Mouse (Mus musculus) stomach, embryonic 14.5 days (tissue): ENCODE results near the gene Ocel1. TPM values are rescaled to one million over a fixed set of nuclear protein-coding genes. Genes with fewer than 3 reads are reported as not detected.
A peak's percentile ranks its signal among the peaks of the same experiment; 100 is the strongest.

Experiments
- ATAC-seq: fragments of 200-750 bp; cut with Nextera tagmentation; 2 replicates; pipeline ENCODE4 v1.8.0; 2017; ENCODE audit warnings: low read depth, moderate TSS enrichment; ENCODE audit not compliant: insufficient number of reproducible peaks, insufficient read depth, low FRiP score
- H3K27ac ChIP-seq: fragments of 300-500 bp; sonication (generic); 2 replicates; pipeline ENCODE4 v1.5.1; 2014; ENCODE audit warnings: mild to moderate bottlenecking, low read length, moderate library complexity, mixed read lengths
- H3K27me3 ChIP-seq: fragments of 300-500 bp; sonication (generic); 2 replicates; pipeline ENCODE4 v1.6.1; 2014; ENCODE audit warnings: low read length, control low read depth, mixed read lengths; ENCODE audit not compliant: control insufficient read depth, insufficient read depth
- H3K36me3 ChIP-seq: fragments of 300-500 bp; sonication (generic); 2 replicates; pipeline ENCODE4 v1.6.1; 2014; ENCODE audit warnings: mild to moderate bottlenecking, control low read depth, low read length, moderate library complexity, mixed read lengths; ENCODE audit not compliant: control insufficient read depth, insufficient read depth
- H3K4me1 ChIP-seq: fragments of 300-500 bp; sonication (generic); 2 replicates; pipeline ENCODE4 v1.6.1; 2014; ENCODE audit warnings: low read length, control low read depth, mixed read lengths; ENCODE audit not compliant: control insufficient read depth, insufficient read depth
- H3K4me2 ChIP-seq: fragments of 300-500 bp; sonication (generic); replicated peaks from 2 replicates; pipeline ENCODE4 v1.6.1; 2014; ENCODE audit warnings: low read depth, low read length, control low read depth
- H3K4me3 ChIP-seq: fragments of 300-500 bp; sonication (generic); 2 replicates; pipeline ENCODE4 v1.5.1; 2014; ENCODE audit warnings: low read depth, low read length, control low read depth
- H3K9ac ChIP-seq: fragments of 300-500 bp; sonication (generic); replicated peaks from 2 replicates; pipeline ENCODE4 v1.6.1; 2014; ENCODE audit warnings: low read depth, mild to moderate bottlenecking, control low read depth, low read length, moderate library complexity, mixed read lengths
- H3K9me3 ChIP-seq: fragments of 300-500 bp; sonication (generic); 2 replicates; pipeline ENCODE4 v1.6.1; 2016; ENCODE audit warnings: low read depth, low read length, control low read depth; ENCODE audit not compliant: control insufficient read depth
- WGBS: fragments of 180-500 bp; shearing (Covaris S2); extraction: QIAGEN DNeasy Blood & Tissue Kit; methylation state at CpG from one replicate; pipeline ENCODE4 v1.1.7; 2014; 5-methylcytosine and 5-hydroxymethylcytosine counted together
- polyA plus RNA-seq: library from polyadenylated mRNA; unstranded; fragments of >200 nt; fragmentation: Nextera tagmentation; extraction: Ambion mirVana; gene quantifications from 2 replicates; pipeline ENCODE4 v1.2.1, GENCODE M21; 2014

Gene Ocel1
- polyA plus RNA-seq, 1 experiment from 2014 or later, result 3.8 TPM

GRCm38 (mm10) chr8:71383396-71383795, 12.3 kb downstream of the Ocel1 start:
- H3K9ac ChIP-seq, result no peak overlapping the region
- no peaks in the 10 kb centered on the region for H3K9me3 ChIP-seq
- ATAC-seq, result no peak
- H3K27ac ChIP-seq, result peak overlapping the region; percentile 94; the same call in 1 of the 2 replicates
- H3K4me1 ChIP-seq, result peaks cover 32% of the 10 kb centered on the region
- no peak overlapping the region for H3K4me2 ChIP-seq
- no peaks in the 10 kb centered on the region for H3K27me3 ChIP-seq
- H3K36me3 ChIP-seq, result no peaks in the 10 kb centered on the region; the same call in 1 of the 2 replicates
- no peak overlapping the region for H3K4me3 ChIP-seq
- 28% methylated on average over 12 of the region's 12 CpGs for WGBS

GRCm38 (mm10) chr8:71383860-71384259, 12.8 kb downstream of the Ocel1 start:
- no peaks in the 10 kb centered on the region for H3K9me3 ChIP-seq
- peaks cover 30% of the 10 kb centered on the region for H3K4me1 ChIP-seq
- H3K27ac ChIP-seq, result peak overlapping the region; percentile 94; the same call in 1 of the 2 replicates
- 50% methylated on average over 3 of the region's 3 CpGs for WGBS
- H3K9ac ChIP-seq, result no peak overlapping the region
- no peak overlapping the region for H3K4me2 ChIP-seq
- ATAC-seq, result no peak
- H3K36me3 ChIP-seq, result no peaks in the 10 kb centered on the region
- H3K4me3 ChIP-seq, result no peak overlapping the region
- no peaks in the 10 kb centered on the region for H3K27me3 ChIP-seq

GRCm38 (mm10) chr8:71385212-71385835, 14.2 kb downstream of the Ocel1 start:
- Histone ChIP-seq H3K9me3 (no peaks in the 10 kb centered on the region), H3K27ac (no peak overlapping the region), H3K9ac (no peak overlapping the region), H3K4me3 (no peak overlapping the region), H3K4me2 (no peak overlapping the region), H3K4me1 (peaks cover 15% of the 10 kb centered on the region), H3K27me3 (no peaks in the 10 kb centered on the region), H3K36me3 (no peaks in the 10 kb centered on the region)
- no peak for ATAC-seq
- WGBS, result 80% methylated on average over 12 of the region's 12 CpGs

GRCm38 (mm10) chr8:71388267-71388666, 17.2 kb downstream of the Ocel1 start:
- no peaks in the 10 kb centered on the region for H3K27me3 ChIP-seq
- no peak overlapping the region for H3K27ac ChIP-seq
- H3K9me3 ChIP-seq, result no peaks in the 10 kb centered on the region
- no peak for ATAC-seq
- no peaks in the 10 kb centered on the region for H3K36me3 ChIP-seq
- no peak overlapping the region for H3K9ac ChIP-seq
- H3K4me2 ChIP-seq, result no peak overlapping the region
- 59% methylated on average over 1 of the region's 1 CpGs for WGBS
- no peak overlapping the region for H3K4me3 ChIP-seq
- H3K4me1 ChIP-seq, result peaks cover 6% of the 10 kb centered on the region

DNA sequence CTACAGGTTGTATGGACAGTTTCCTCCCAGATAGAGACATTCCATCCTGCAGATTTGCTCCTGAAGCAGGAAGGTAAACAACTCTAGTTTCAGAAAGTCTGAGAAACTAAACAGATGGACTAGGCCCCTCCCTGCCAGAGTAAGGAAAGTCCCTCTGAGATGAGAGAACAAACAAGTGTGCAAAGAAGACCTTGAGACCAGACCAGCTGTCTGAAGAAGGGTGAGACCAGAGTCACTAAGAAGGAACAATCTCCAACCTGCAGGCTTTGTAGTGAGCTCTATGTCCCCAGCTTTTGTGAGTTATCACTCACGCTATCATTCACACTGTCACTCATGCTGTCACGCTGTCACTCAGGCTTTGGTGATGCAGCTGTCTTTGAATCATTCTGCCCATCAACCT, 20.6 kb downstream of the Ocel1 start:
- Histone ChIP-seq H3K36me3 (no peaks in the 10 kb centered on the region), H3K4me1 (no peaks in the 10 kb centered on the region), H3K27me3 (no peaks in the 10 kb centered on the region), H3K9me3 (no peaks in the 10 kb centered on the region), H3K4me2 (no peak overlapping the region), H3K4me3 (no peak overlapping the region), H3K27ac (no peak overlapping the region), H3K9ac (no peak overlapping the region)
- no peak for ATAC-seq
- WGBS, result 89% methylated on average over 2 of the region's 2 CpGs

- no peaks in the 10 kb centered on the region for H3K9me3 ChIP-seq
- no peaks in the 10 kb centered on the region for H3K36me3 ChIP-seq
- no peak overlapping the region for H3K4me3 ChIP-seq
- H3K27ac ChIP-seq, result no peak overlapping the region
- peaks cover 3% of the 10 kb centered on the region for H3K4me1 ChIP-seq
- H3K27me3 ChIP-seq, result no peaks in the 10 kb centered on the region
- WGBS, result 75% methylated on average over 5 of the region's 5 CpGs
- no peak for ATAC-seq
- H3K4me2 ChIP-seq, result no peak overlapping the region
- no peak overlapping the region for H3K9ac ChIP-seq
Measured at GRCm38 (mm10) chr8:71392391-71392790, 21.3 kb downstream of the Ocel1 start.

DNA sequence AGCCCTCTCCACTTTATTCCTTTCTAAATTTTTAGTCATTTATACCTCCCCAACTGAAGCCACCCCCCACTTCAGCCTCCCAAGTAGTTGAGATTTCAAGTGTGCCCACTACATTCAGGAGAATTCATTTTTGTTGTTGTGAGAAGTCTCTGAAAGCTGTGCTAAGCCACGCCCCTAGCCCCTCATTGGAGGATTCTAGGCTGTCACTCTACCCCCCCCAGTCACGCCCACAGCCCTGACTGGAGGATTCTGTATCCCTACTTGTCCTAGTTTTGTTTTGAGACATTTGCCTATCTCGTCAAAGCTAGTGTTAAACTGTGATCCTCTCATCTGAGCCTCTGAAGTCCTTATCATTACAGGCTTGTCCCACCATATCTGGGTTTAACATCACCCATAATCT, 21.8 kb downstream of the Ocel1 start:
- no peak overlapping the region for H3K9ac ChIP-seq
- H3K27me3 ChIP-seq, result no peaks in the 10 kb centered on the region
- no peak overlapping the region for H3K27ac ChIP-seq
- no peaks in the 10 kb centered on the region for H3K9me3 ChIP-seq
- 11% methylated on average over 3 of the region's 3 CpGs for WGBS
- H3K4me1 ChIP-seq, result peaks cover 8% of the 10 kb centered on the region
- H3K4me3 ChIP-seq, result no peak overlapping the region
- no peak overlapping the region for H3K4me2 ChIP-seq
- no peak for ATAC-seq
- H3K36me3 ChIP-seq, result no peaks in the 10 kb centered on the region

DNA sequence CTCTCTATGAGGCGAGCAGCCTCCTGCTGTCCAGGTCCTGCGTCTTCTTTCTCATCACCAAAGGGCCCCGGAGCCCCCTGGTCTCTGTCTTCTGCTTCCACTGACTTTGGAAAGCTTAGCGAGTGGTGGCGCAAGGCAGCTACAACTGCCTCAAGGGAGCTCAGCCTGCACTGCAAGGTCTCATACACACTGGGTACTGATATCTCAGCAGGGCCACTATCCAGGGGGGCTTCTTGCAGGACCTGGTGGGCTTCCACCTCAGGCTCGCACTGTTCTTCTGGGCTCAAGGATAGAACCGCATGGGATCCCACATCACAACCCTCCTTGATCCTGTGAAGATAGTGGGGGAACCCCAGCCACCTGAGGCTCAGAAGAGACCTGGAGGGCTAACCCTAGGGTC, 23.4 kb downstream of the Ocel1 start:
- Histone ChIP-seq H3K4me2 (peak overlapping the region; percentile 22), H3K36me3 (peaks cover 9% of the 10 kb centered on the region), H3K9me3 (no peaks in the 10 kb centered on the region), H3K4me1 (peaks cover 8% of the 10 kb centered on the region), H3K27me3 (no peaks in the 10 kb centered on the region), H3K4me3 (no peak overlapping the region), H3K9ac (no peak overlapping the region), H3K27ac (no peak overlapping the region)
- 80% methylated on average over 7 of the region's 7 CpGs for WGBS
- no peak for ATAC-seq

GRCm38 (mm10) chr8:71395071-71395470, 24.0 kb downstream of the Ocel1 start:
- WGBS, result 84% methylated on average over 10 of the region's 10 CpGs
- H3K4me3 ChIP-seq, result no peak overlapping the region
- no peak overlapping the region for H3K9ac ChIP-seq
- H3K9me3 ChIP-seq, result no peaks in the 10 kb centered on the region
- peak overlapping the region; percentile 22; the same call in 1 of the 2 replicates for H3K4me2 ChIP-seq
- no peak overlapping the region for H3K27ac ChIP-seq
- peaks cover 14% of the 10 kb centered on the region for H3K36me3 ChIP-seq
- ATAC-seq, result no peak
- H3K27me3 ChIP-seq, result no peaks in the 10 kb centered on the region
- H3K4me1 ChIP-seq, result peaks cover 8% of the 10 kb centered on the region
